Mouse (Mus musculus): ENCODE data around the gene Wdr1. TPM values are rescaled to one million over a fixed set of nuclear protein-coding genes. Genes with fewer than 3 reads are reported as not detected.
"Not testable (repeated sequence)": the region's sequence is repeated elsewhere in the genome, so short reads cannot be mapped to it uniquely, and the experiment has no call there.

Wdr1 gene
- polyA plus RNA-seq (2015; fragmentation: Nextera tagmentation; extraction: Ambion mirVana) = 274 and 286 TPM in 2 replicates

DNA sequence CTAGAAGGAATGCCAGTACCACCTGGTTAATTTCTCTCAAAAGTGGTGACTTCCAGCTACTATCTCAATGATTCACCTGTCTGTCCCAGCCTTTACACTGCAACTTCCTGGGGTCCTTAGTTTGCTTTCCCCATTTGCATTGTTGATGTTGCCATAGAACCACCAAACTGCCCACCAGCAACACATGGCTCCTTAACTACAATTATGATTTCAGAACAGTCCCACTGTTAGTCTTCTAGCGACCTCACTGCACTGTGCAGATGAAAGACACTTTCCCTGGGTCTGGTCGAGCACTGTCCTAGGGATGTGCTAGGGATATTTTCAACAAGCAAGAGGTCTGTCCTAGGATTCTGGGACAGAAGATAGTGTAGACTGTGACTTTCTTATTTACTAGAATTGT, at the start of gene Wdr1:
Gene Wdr1, minus strand, starts transcription at position 101 of the 400 bp plus-strand sequence.
- Histone ChIP-seq H3K36me3 (ENCODE audit: control insufficient read depth, insufficient read depth, low read length) (peaks cover 9% of the 10 kb centered on the region; the same call in 1 of the 2 replicates), H3K9ac (ENCODE audit: low read depth, low read length) (peak within 1 kb of the TSS; percentile 77), H3K9me3 (ENCODE audit: control insufficient read depth, low read length) (no peaks in the 10 kb centered on the region), H3K27me3 (replicated peaks; ENCODE audit: control insufficient read depth, insufficient read depth, low read length) (no peaks in the 10 kb centered on the region), H3K4me2 (ENCODE audit: low read depth, low read length) (peak within 1 kb of the TSS; percentile 56), H3K4me1 (ENCODE audit: control insufficient read depth, insufficient read depth, low read length) (peaks cover 26% of the 10 kb centered on the region), H3K27ac (ENCODE audit: low read length) (peak within 1 kb of the TSS; percentile 97), H3K4me3 (ENCODE audit: low read length) (peak within 1 kb of the TSS; percentile 81)
- WGBS = 70% methylated on average over 2 of the region's 2 CpGs
- ATAC-seq = no peak

DNA sequence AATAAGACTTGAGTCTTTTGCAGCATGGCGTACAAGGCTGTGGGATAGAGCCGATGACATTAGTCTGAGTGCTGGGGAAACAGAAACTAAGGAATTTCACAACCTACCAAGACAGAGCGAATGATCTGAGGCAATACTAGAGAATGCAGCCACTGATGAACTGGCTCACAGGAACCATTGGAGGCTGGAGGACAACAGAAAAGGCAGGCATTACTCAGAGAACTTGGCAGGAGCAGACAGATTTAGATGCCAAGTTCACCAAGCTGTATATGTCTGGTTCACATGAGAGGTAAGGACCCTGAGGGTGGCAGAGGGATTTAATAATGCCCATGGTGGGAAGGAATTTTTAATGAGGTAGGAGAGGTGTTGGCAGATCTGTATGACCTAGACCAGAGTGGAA, 48.1 kb upstream of the Wdr1 start:
- 88% methylated on average over 3 of the region's 3 CpGs for WGBS
- ATAC-seq = no peak
- no peaks in the 10 kb centered on the region for H3K9me3 ChIP-seq (ENCODE audit: control insufficient read depth, low read length)
- no peak overlapping the region for H3K4me2 ChIP-seq (ENCODE audit: low read depth, low read length)
- no peak overlapping the region for H3K4me3 ChIP-seq (ENCODE audit: low read length)
- no peaks in the 10 kb centered on the region for H3K36me3 ChIP-seq (ENCODE audit: control insufficient read depth, insufficient read depth, low read length)
- H3K27me3 ChIP-seq (replicated peaks; ENCODE audit: control insufficient read depth, insufficient read depth, low read length) = no peaks in the 10 kb centered on the region
- no peaks in the 10 kb centered on the region for H3K4me1 ChIP-seq (ENCODE audit: control insufficient read depth, insufficient read depth, low read length)
- no peak overlapping the region for H3K9ac ChIP-seq (ENCODE audit: low read depth, low read length)
- no peak overlapping the region for H3K27ac ChIP-seq (ENCODE audit: low read length)

DNA sequence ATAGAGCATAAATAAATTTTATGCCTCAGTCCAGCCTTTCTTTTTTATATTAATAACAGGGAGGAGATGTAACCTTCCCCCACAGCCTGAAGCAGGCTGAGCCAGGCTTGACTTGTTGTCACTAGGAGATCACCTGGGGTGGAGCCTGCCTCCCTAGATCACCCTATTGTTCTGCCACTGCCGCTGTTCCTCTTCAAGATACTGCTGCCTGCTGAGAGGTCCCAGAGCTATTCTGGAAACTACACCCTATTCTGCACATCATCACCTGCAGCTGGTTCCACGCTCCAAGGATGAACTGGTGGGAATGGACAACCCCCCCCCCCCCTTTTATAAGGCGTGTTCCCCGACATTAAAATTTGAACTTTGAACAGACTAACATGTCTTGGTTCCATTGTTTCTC, 45.2 kb upstream of the Wdr1 start:
- H3K4me1 ChIP-seq (ENCODE audit: control insufficient read depth, insufficient read depth, low read length); H3K36me3 ChIP-seq (ENCODE audit: control insufficient read depth, insufficient read depth, low read length); H3K4me3 ChIP-seq (ENCODE audit: low read length); H3K9ac ChIP-seq (ENCODE audit: low read depth, low read length); H3K4me2 ChIP-seq (ENCODE audit: low read depth, low read length); ATAC-seq; H3K27ac ChIP-seq (ENCODE audit: low read length); H3K27me3 ChIP-seq (replicated peaks; ENCODE audit: control insufficient read depth, insufficient read depth, low read length); H3K9me3 ChIP-seq (ENCODE audit: control insufficient read depth, low read length): not testable (repeated sequence)
- WGBS = 85% methylated on average over 4 of the region's 4 CpGs

DNA sequence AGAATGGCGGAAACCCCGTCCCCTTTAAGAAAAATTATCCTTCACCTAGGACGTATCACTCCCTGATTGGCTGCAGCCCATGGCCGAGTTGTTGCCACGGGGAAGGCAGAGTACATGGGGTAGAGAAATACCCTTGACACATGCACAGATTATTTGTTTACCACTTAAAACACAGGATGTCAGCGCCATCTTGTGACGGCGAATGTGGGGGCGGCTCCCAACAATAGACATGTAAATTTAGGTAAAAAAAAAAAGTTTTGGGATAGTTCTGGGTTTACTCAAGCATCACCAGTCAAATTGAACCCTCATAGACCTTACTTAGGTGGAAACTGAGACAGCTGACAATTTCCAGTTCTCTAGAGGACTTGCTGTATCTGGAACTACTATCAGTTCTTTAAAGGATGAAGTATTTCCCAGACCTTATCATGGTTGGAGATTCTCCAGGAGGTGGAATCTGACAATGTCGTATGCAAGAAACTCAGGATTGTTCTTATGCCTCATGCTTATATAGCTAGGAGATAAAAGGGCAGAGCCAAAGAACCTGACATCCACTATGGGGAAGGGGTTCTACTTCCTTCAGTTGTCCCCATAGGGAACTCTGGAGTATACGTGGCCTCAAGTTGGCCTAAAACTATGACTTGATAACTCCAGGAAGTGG, 35.8 kb upstream of the Wdr1 start:
- ATAC-seq = no peak
- WGBS = 63% methylated on average over 11 of the region's 11 CpGs
- no peaks in the 10 kb centered on the region for H3K9me3 ChIP-seq (ENCODE audit: control insufficient read depth, low read length)
- no peak overlapping the region for H3K9ac ChIP-seq (ENCODE audit: low read depth, low read length)
- peak overlapping the region; percentile 23 for H3K4me3 ChIP-seq (ENCODE audit: low read length)
- H3K36me3 ChIP-seq (ENCODE audit: control insufficient read depth, insufficient read depth, low read length) = no peaks in the 10 kb centered on the region
- no peak overlapping the region for H3K4me2 ChIP-seq (ENCODE audit: low read depth, low read length)
- H3K27me3 ChIP-seq (replicated peaks; ENCODE audit: control insufficient read depth, insufficient read depth, low read length) = no peaks in the 10 kb centered on the region
- H3K27ac ChIP-seq (ENCODE audit: low read length) = no peak overlapping the region
- no peaks in the 10 kb centered on the region for H3K4me1 ChIP-seq (ENCODE audit: control insufficient read depth, insufficient read depth, low read length)

DNA sequence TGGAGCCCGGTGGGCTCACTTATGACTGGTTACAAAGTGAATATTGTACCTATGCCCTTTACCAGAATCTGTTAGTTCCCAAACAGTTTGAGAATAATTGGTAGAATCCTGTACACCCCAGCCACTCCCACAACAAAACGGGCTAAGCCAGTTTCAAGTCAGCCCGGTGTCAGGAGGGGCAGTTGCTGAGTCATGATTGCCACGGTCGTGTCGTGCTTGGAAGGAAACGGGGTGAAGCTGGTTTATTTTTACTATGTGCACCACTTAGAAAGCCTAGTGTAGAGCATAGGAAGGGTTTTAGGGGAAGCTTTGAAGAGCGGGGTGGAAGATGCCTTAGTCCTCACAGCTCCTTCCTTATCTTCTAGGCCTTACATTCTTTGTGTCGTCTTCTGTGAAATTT, 25.9 kb upstream of the Wdr1 start:
- H3K9ac ChIP-seq (ENCODE audit: low read depth, low read length) = no peak overlapping the region
- WGBS = 61% methylated on average over 9 of the region's 9 CpGs
- H3K9me3 ChIP-seq (ENCODE audit: control insufficient read depth, low read length) = no peaks in the 10 kb centered on the region
- H3K4me1 ChIP-seq (ENCODE audit: control insufficient read depth, insufficient read depth, low read length) = no peaks in the 10 kb centered on the region
- H3K36me3 ChIP-seq (ENCODE audit: control insufficient read depth, insufficient read depth, low read length) = no peaks in the 10 kb centered on the region
- H3K27ac ChIP-seq (ENCODE audit: low read length) = no peak overlapping the region
- no peaks in the 10 kb centered on the region for H3K27me3 ChIP-seq (replicated peaks; ENCODE audit: control insufficient read depth, insufficient read depth, low read length)
- no peak for ATAC-seq
- no peak overlapping the region for H3K4me3 ChIP-seq (ENCODE audit: low read length)
- H3K4me2 ChIP-seq (ENCODE audit: low read depth, low read length) = no peak overlapping the region

DNA sequence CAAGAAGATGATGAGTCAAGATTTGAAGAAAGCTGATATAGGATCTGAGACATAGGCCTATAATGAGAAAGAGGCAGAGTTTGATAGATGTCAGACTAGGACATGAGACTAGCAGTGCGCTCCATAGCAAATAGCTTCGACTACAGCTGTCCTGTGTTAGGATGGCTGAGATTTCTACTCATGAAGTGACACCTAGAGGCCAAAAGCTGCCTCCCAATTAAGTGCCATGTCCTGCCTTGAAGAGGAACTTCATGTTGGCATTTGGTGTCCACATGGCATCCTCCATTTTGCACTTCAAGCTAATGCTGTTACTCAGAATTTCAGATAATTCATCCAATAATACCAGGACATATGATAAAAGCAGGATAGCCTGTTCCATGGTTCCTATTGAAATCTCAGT, 22.4 kb upstream of the Wdr1 start:
- H3K4me3 ChIP-seq (ENCODE audit: low read length) = no peak overlapping the region
- no peaks in the 10 kb centered on the region for H3K27me3 ChIP-seq (replicated peaks; ENCODE audit: control insufficient read depth, insufficient read depth, low read length)
- H3K4me1 ChIP-seq (ENCODE audit: control insufficient read depth, insufficient read depth, low read length) = no peaks in the 10 kb centered on the region
- H3K9ac ChIP-seq (ENCODE audit: low read depth, low read length) = no peak overlapping the region
- 87% methylated on average over 2 of the region's 2 CpGs for WGBS
- H3K9me3 ChIP-seq (ENCODE audit: control insufficient read depth, low read length) = no peaks in the 10 kb centered on the region
- no peak for ATAC-seq
- H3K4me2 ChIP-seq (ENCODE audit: low read depth, low read length) = no peak overlapping the region
- H3K27ac ChIP-seq (ENCODE audit: low read length) = no peak overlapping the region
- no peaks in the 10 kb centered on the region for H3K36me3 ChIP-seq (ENCODE audit: control insufficient read depth, insufficient read depth, low read length)

DNA sequence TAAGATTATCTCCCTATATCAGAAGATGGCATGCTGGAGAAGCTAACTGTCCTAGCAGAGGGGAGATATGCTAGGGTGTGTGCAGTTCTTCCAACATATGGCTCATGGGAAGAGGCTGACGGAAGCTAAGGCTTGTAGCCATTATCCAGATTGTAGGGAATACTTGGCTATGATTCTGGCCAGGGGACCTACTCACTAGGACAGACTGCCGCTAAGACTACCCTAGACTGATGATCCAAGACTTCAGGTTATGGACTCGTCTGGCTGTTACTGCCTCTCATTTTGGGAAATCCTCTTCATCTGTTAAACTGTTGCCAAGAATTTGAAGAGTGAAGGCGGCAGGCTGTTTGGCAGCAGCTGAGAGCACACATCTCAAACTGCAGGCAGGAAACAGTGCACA, 20.0 kb upstream of the Wdr1 start:
- no peak overlapping the region for H3K4me2 ChIP-seq (ENCODE audit: low read depth, low read length)
- H3K9ac ChIP-seq (ENCODE audit: low read depth, low read length) = no peak overlapping the region
- H3K4me3 ChIP-seq (ENCODE audit: low read length) = no peak overlapping the region
- H3K9me3 ChIP-seq (ENCODE audit: control insufficient read depth, low read length) = no peaks in the 10 kb centered on the region
- H3K27ac ChIP-seq (ENCODE audit: low read length) = no peak overlapping the region
- H3K27me3 ChIP-seq (replicated peaks; ENCODE audit: control insufficient read depth, insufficient read depth, low read length) = no peaks in the 10 kb centered on the region
- 69% methylated on average over 4 of the region's 4 CpGs for WGBS
- H3K36me3 ChIP-seq (ENCODE audit: control insufficient read depth, insufficient read depth, low read length) = no peaks in the 10 kb centered on the region
- no peaks in the 10 kb centered on the region for H3K4me1 ChIP-seq (ENCODE audit: control insufficient read depth, insufficient read depth, low read length)
- ATAC-seq = no peak

DNA sequence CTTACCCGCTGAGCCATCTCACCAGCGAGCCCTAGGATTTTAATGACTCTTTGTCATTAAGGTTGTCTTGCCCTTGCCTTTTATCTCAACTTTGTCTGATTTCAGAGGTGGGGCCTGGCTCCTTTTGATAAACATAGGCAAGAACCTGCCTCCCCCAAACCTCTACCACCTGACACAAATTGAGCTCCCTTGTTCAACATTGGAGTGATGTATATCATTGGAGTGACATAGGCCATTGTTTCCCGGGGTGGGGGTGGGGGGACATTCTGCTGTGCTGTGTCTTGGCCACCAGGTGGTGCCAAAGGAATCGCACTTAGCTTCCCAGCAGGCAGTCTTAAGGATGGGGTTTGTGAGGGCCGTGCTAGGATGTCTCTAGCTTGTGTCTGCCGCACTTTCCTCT, 17.7 kb upstream of the Wdr1 start:
- Histone ChIP-seq H3K27me3 (replicated peaks; ENCODE audit: control insufficient read depth, insufficient read depth, low read length) (no peaks in the 10 kb centered on the region), H3K4me3 (ENCODE audit: low read length) (no peak overlapping the region), H3K9me3 (ENCODE audit: control insufficient read depth, low read length) (no peaks in the 10 kb centered on the region), H3K27ac (ENCODE audit: low read length) (no peak overlapping the region), H3K4me2 (ENCODE audit: low read depth, low read length) (no peak overlapping the region), H3K9ac (ENCODE audit: low read depth, low read length) (no peak overlapping the region), H3K4me1 (ENCODE audit: control insufficient read depth, insufficient read depth, low read length) (no peaks in the 10 kb centered on the region), H3K36me3 (ENCODE audit: control insufficient read depth, insufficient read depth, low read length) (no peaks in the 10 kb centered on the region)
- 32% methylated on average over 6 of the region's 6 CpGs for WGBS
- 0 out of 2 replicates have a peak, but pooled peaks have one; percentile 48 for ATAC-seq

DNA sequence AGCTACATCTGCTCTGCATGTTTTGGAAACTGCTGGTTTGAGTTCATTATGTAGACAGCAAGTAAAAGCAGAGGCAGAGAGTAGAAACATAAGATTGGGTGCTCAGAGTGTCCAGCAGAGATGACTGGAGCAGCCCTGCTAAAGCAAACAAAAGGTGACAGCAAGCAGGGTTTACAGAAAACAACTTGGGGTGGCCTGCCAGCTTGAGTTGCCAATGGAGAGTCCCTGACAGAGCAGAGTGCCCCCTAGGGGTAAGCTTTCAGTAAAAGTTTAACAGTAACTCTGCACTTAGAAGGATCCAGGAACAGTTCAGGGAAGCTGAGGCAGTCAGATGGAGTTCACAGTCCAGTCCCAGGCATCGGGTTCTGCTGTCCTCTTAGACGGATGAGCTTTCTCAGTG, 7.9 kb upstream of the Wdr1 start:
- Histone ChIP-seq H3K4me2 (ENCODE audit: low read depth, low read length) (no peak overlapping the region), H3K4me1 (ENCODE audit: control insufficient read depth, insufficient read depth, low read length) (no peaks in the 10 kb centered on the region), H3K9me3 (ENCODE audit: control insufficient read depth, low read length) (no peaks in the 10 kb centered on the region), H3K9ac (ENCODE audit: low read depth, low read length) (no peak overlapping the region), H3K4me3 (ENCODE audit: low read length) (no peak overlapping the region), H3K27ac (ENCODE audit: low read length) (no peak overlapping the region), H3K27me3 (replicated peaks; ENCODE audit: control insufficient read depth, insufficient read depth, low read length) (no peaks in the 10 kb centered on the region), H3K36me3 (ENCODE audit: control insufficient read depth, insufficient read depth, low read length) (no peaks in the 10 kb centered on the region)
- 72% methylated on average over 2 of the region's 2 CpGs for WGBS
- ATAC-seq = no peak

DNA sequence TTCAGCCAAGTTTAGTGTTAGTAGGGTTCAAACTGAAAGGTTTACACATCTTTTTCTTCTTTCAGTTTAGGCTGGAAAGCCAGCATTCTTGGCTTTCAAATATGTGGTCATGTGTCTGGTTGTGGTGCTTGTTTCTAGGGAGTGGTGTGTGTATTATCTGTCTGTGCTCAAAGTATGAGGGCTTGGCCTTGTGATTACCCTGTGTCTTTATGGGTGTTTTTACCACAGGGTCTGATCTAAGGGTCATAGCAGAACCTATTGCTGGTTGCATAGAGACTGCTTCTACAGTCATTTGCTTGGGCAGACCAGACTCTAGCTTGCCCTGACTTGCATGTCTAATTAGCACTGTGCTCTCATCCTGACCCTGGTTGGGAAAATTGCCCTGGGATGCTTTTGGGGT, 5.6 kb upstream of the Wdr1 start:
- peak; percentile 68 for ATAC-seq

More for the DNA sequence above, 5.6 kb upstream of the Wdr1 start:
- no peaks in the 10 kb centered on the region for H3K4me1 ChIP-seq (ENCODE audit: control insufficient read depth, insufficient read depth, low read length)
- H3K4me2 ChIP-seq (ENCODE audit: low read depth, low read length) = no peak overlapping the region
- H3K27ac ChIP-seq (ENCODE audit: low read length) = no peak overlapping the region
- H3K36me3 ChIP-seq (ENCODE audit: control insufficient read depth, insufficient read depth, low read length) = no peaks in the 10 kb centered on the region
- no peak overlapping the region for H3K9ac ChIP-seq (ENCODE audit: low read depth, low read length)
- H3K4me3 ChIP-seq (ENCODE audit: low read length) = no peak overlapping the region
- H3K9me3 ChIP-seq (ENCODE audit: control insufficient read depth, low read length) = no peaks in the 10 kb centered on the region
- no peaks in the 10 kb centered on the region for H3K27me3 ChIP-seq (replicated peaks; ENCODE audit: control insufficient read depth, insufficient read depth, low read length)

Data from intestine, embryonic 16.5 days (tissue).